Mouse (Mus musculus): ENCODE measurements around the gene Mgat5. TPM values are rescaled to one million over a fixed set of nuclear protein-coding genes. Genes with fewer than 3 reads are reported as not detected.
A peak's percentile ranks its signal among the peaks of the same experiment; 100 is the strongest.

Gene Mgat5
- polyA plus RNA-seq (2016; fragmentation: Nextera tagmentation; extraction: Ambion mirVana) = 4.0 and 6.1 TPM in 2 replicates

DNA sequence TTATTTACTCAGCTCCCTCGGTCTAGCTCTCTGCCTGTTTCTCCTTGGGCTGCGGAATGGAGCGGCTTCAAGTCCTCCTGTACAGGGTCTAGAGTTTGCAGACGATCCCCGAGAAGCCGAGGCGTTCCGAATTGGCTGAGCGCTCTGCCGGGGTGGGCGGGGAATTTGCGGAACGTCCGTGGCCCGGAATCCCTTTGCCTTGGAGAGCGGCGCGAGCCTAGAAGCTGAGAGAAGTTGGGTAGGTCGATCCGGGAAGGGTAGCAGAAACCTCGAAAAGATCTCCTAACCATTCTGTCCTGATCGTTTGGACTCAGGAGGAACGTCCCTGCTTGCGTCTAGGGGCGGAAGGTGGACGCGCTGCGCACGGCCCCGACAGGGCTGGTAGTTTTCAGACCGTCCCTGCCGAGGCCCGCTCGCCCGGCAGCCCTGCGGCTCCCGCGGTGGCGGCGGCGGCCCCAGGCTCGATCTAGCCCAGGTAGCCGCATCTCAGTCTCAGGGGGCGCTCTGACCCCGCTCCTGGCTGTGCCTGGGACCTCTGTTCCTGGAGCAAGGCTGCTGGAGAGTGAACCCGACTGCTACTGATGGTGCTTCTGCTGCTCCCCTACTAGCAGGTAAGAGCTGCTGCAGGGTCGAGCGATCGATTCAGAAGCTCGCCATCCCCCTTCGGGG is at the start of gene Mgat5:
Gene Mgat5 (plus strand): TSS at position 199 of the 669 bp plus-strand sequence.
- Histone ChIP-seq H3K9me3 (replicated peaks) (no peaks in the 10 kb centered on the region), H3K4me3 (peak within 1 kb of the TSS; percentile 85), H3K4me1 (peaks cover 34% of the 10 kb centered on the region), H3K27ac (replicated peaks) (peak within 1 kb of the TSS; percentile 90), H3K27me3 (ENCODE audit: low read depth, poor library complexity, severe bottlenecking) (no peaks in the 10 kb centered on the region), H3K36me3 (no peaks in the 10 kb centered on the region)
- DNase-seq (ENCODE audit: low spot score) = peak; percentile 93
- under 1% methylated on average over 51 of the region's 51 CpGs for WGBS

DNA sequence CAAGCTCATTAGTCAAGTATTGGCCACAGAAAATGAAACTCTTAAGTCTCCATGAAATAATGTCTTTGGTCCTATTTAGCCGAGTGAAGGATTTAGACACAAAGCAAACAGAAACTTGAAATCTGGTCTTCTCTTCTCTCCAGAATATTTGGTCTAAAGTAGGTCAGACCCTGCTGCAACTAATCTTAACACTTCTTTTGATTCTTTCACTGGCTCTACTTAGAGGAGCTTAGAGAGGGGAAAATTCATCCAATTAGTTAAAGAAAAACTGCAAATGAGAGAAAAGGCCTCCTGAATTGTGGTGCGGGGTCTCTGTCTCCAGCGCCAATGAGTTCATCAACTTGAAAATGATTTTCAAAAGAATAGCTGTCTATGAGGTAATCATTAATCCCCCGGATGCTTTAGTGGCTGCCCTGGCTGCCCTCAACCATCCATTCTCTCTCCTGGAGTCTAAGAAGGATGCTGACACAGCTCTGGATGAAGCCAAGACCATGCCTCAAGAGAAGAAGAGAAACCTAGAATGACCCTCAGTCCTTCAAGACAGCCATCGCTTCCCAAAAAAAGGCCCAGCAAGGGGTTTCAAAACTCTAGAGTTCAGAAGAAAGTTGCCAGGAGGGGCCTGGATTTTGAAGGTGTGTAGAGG is 44.6 kb upstream of the Mgat5 start:
- H3K4me1 ChIP-seq = no peaks in the 10 kb centered on the region
- H3K4me3 ChIP-seq = no peak overlapping the region
- no peak for DNase-seq (ENCODE audit: low spot score)
- no peaks in the 10 kb centered on the region for H3K36me3 ChIP-seq
- H3K9me3 ChIP-seq (replicated peaks) = no peaks in the 10 kb centered on the region
- H3K27me3 ChIP-seq (ENCODE audit: low read depth, poor library complexity, severe bottlenecking) = no peaks in the 10 kb centered on the region
- 76% methylated on average over 5 of the region's 5 CpGs for WGBS
- no peak overlapping the region for H3K27ac ChIP-seq (replicated peaks)

DNA sequence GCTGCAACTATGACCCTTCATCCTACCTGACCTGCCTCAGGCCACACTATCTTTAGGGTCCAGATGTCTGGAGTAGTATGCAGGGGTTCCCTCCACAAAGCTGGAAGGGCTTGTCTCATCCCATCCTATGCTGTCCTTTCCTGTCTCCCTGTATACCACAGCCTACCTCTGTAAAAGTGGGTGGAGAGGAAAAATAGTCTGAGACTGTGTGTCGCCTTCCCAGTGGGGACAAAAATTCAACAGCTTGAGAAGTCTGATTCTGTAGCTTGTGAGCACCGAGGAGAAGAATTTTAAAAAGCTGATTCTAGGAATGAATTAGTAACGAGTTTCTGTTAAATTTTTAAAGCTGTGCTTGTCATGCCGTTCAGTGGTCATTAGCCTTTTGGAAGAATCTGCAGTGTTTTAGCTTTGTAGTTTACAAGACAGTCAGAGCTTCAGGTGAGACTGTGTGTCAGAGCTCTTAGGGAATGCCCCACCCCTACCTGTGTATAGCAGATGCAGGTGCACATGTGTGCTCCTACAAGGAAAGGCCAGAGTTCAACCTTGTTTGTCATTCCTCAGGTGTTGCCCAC is 40.1 kb upstream of the Mgat5 start:
- H3K9me3 ChIP-seq (replicated peaks) = no peaks in the 10 kb centered on the region
- no peaks in the 10 kb centered on the region; the same call in 1 of the 2 replicates for H3K4me1 ChIP-seq
- H3K36me3 ChIP-seq = no peaks in the 10 kb centered on the region
- no peak overlapping the region for H3K4me3 ChIP-seq
- WGBS = 85% methylated on average over 4 of the region's 4 CpGs
- no peak overlapping the region for H3K27ac ChIP-seq (replicated peaks)
- no peaks in the 10 kb centered on the region for H3K27me3 ChIP-seq (ENCODE audit: low read depth, poor library complexity, severe bottlenecking)
- no peak for DNase-seq (ENCODE audit: low spot score)

DNA sequence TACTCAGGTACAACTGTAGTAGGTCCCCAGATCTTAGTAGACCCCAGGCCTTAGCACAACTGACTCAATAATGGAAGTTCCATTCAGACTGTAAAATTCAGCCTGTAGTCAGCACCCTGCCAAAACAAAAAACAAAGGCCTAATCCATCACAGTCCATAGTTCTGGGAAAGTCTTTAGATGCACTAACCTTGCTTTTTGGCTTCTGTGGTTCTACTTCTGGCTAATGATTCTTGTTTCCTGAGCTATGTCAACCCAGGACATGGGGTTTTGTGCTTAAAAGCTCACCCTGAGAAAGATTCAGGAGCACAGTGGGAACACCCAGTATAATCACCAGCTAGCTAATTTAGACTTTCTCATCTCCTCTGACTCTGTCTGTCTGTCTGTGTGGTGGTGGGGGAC is 38.3 kb upstream of the Mgat5 start:
- H3K27me3 ChIP-seq (ENCODE audit: low read depth, poor library complexity, severe bottlenecking) = no peaks in the 10 kb centered on the region
- H3K9me3 ChIP-seq (replicated peaks) = no peaks in the 10 kb centered on the region
- DNase-seq (ENCODE audit: low spot score) = no peak
- no peaks in the 10 kb centered on the region for H3K36me3 ChIP-seq
- H3K4me3 ChIP-seq = no peak overlapping the region
- H3K4me1 ChIP-seq = no peaks in the 10 kb centered on the region; the same call in 1 of the 2 replicates
- no peak overlapping the region for H3K27ac ChIP-seq (replicated peaks)

DNA sequence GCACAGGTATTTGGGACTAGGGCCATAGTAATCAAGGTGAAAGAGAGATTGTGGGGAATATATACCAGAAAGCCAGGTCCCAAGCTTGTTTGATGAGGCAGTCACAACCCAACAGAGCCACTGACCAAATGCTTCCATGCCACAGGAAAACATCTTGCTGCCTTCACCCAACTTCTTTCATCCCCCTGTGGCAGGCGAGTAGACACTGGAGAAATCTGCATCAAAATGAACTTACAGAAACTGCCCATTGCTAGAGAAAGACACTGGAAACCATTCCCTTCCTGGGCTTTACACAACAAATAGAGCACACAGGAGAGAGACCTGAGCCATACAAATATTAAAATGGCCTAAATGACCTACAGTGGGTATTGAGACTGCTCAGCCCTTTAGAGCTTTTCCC is 37.2 kb upstream of the Mgat5 start:
- WGBS = 71% methylated on average over 1 of the region's 1 CpGs
- Histone ChIP-seq H3K4me1 (no peaks in the 10 kb centered on the region; the same call in 1 of the 2 replicates), H3K36me3 (no peaks in the 10 kb centered on the region), H3K9me3 (replicated peaks) (no peaks in the 10 kb centered on the region), H3K27me3 (ENCODE audit: low read depth, poor library complexity, severe bottlenecking) (no peaks in the 10 kb centered on the region), H3K27ac (replicated peaks) (no peak overlapping the region), H3K4me3 (no peak overlapping the region)
- DNase-seq (ENCODE audit: low spot score) = no peak

DNA sequence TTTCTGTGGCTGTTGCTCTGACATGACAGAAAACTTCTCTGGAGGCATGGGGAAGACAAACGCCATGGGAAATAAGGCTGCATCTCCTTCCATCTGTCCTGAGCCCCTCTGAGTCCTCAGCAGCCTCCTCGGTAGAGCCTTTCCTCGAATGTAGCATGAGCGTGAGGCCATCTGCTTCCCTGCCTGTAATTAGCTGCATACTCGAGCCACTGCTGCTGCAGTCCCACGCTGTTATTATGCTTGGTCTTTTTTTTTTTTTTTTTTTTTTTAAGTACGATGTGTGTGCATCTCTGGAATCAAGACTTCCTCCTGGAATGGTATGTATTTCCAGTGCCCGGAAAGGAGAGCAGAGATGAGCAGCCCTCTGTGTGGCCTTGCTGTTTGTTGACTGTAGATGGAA is 36.6 kb upstream of the Mgat5 start:
- no peaks in the 10 kb centered on the region for H3K9me3 ChIP-seq (replicated peaks)
- H3K4me1 ChIP-seq = no peaks in the 10 kb centered on the region; the same call in 1 of the 2 replicates
- no peak for DNase-seq (ENCODE audit: low spot score)
- no peak overlapping the region for H3K27ac ChIP-seq (replicated peaks)
- no peak overlapping the region for H3K4me3 ChIP-seq
- 77% methylated on average over 8 of the region's 8 CpGs for WGBS
- H3K36me3 ChIP-seq = no peaks in the 10 kb centered on the region
- no peaks in the 10 kb centered on the region for H3K27me3 ChIP-seq (ENCODE audit: low read depth, poor library complexity, severe bottlenecking)

DNA sequence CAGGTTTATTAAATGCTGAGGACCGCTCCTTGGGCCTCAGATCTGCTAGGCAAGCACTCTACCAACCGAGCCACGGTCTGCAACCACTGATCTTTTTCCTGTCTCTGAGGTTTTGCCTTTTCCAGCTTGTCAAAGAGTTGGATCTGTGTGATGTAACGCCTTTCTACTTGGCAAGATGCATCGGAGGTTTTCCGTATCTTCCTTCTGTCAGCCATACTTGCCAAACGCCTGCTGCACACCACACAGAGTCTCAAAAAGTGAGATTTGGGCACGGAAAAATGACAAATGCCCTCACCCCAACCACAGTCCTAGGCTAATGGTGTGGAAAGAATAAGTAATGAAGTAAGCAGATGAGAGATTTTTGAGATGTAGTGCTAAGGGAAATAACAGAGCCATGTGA is 35.3 kb upstream of the Mgat5 start:
- 91% methylated on average over 8 of the region's 8 CpGs for WGBS
- H3K4me3 ChIP-seq = no peak overlapping the region
- H3K4me1 ChIP-seq = no peaks in the 10 kb centered on the region; the same call in 1 of the 2 replicates
- no peaks in the 10 kb centered on the region for H3K36me3 ChIP-seq
- H3K27ac ChIP-seq (replicated peaks) = no peak overlapping the region
- H3K27me3 ChIP-seq (ENCODE audit: low read depth, poor library complexity, severe bottlenecking) = no peaks in the 10 kb centered on the region
- no peaks in the 10 kb centered on the region for H3K9me3 ChIP-seq (replicated peaks)
- no peak for DNase-seq (ENCODE audit: low spot score)

DNA sequence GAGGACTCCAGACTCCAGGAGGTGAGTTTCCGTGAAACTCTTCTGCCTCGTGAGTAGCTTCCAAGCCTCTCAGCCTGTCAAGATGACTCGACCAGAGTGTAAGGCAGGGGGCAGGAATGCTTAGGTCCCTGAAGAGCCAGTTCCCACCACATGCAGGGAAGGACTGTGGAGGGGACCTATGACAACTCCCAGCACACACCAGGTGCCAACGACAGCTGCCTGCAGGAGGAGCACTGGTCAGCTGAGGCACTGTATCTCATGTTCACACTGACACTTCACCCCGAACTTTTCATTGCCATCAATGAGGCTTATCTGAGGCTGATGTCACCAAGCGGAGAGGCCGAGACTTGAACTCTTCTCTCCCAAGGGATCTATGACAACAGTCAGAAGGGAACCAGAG is 33.5 kb upstream of the Mgat5 start:
- WGBS = 94% methylated on average over 7 of the region's 7 CpGs
- H3K4me3 ChIP-seq = no peak overlapping the region

DNA sequence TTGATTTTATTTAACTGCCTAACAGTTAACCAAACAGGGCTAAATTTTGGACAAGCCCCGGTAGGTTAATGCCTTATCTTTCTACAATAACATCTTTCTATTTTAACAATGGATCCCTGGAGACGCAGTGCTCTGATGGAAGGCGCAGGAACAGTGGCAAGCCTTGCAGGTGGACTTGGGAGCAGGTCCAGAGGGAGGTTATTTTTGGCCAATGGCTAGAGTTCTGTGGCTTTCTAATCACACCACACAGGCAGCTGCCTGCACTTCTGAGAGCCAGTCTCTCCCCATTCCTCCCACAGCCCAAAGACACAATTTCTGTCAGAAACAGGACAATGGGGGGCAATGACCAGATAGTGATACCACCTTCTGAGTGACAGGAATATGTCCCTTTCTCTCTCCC is 31.4 kb upstream of the Mgat5 start:
- 83% methylated on average over 3 of the region's 3 CpGs for WGBS
- Histone ChIP-seq H3K36me3 (no peaks in the 10 kb centered on the region), H3K27ac (replicated peaks) (no peak overlapping the region)

More for the DNA sequence above, 33.5 kb upstream of the Mgat5 start:
- Histone ChIP-seq H3K27me3 (ENCODE audit: low read depth, poor library complexity, severe bottlenecking) (no peaks in the 10 kb centered on the region), H3K27ac (replicated peaks) (no peak overlapping the region), H3K36me3 (no peaks in the 10 kb centered on the region), H3K9me3 (replicated peaks) (no peaks in the 10 kb centered on the region), H3K4me1 (no peaks in the 10 kb centered on the region; the same call in 1 of the 2 replicates)
- no peak for DNase-seq (ENCODE audit: low spot score)

DNA sequence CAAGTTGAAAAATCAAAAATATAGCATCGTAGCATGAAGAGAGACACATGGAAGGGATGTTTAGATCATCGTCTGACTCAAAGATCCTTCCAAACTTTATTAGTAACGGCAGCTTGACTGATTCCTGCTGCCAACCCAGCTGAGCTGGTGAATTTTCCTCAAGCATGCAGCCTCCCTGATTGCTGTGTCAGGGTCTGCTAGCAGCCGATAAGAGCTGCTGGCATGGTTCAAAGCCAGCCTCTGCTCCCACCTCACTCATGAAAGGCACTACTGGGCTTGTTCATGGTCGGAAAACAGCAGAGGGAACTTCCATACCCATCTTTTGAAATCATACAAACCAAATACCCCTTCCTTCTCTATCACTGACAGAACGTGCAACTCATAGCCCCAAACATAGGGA is 12.4 kb upstream of the Mgat5 start:
- no peak for DNase-seq (ENCODE audit: low spot score)
- Histone ChIP-seq H3K4me1 (no peaks in the 10 kb centered on the region), H3K9me3 (replicated peaks) (no peaks in the 10 kb centered on the region), H3K27me3 (ENCODE audit: low read depth, poor library complexity, severe bottlenecking) (no peaks in the 10 kb centered on the region), H3K4me3 (no peak overlapping the region), H3K27ac (replicated peaks) (no peak overlapping the region), H3K36me3 (no peaks in the 10 kb centered on the region)
- 91% methylated on average over 6 of the region's 6 CpGs for WGBS

More for the DNA sequence above, 31.4 kb upstream of the Mgat5 start:
- Histone ChIP-seq H3K4me1 (no peaks in the 10 kb centered on the region), H3K9me3 (replicated peaks) (no peaks in the 10 kb centered on the region), H3K4me3 (no peak overlapping the region), H3K27me3 (ENCODE audit: low read depth, poor library complexity, severe bottlenecking) (no peaks in the 10 kb centered on the region)
- no peak for DNase-seq (ENCODE audit: low spot score)

DNA sequence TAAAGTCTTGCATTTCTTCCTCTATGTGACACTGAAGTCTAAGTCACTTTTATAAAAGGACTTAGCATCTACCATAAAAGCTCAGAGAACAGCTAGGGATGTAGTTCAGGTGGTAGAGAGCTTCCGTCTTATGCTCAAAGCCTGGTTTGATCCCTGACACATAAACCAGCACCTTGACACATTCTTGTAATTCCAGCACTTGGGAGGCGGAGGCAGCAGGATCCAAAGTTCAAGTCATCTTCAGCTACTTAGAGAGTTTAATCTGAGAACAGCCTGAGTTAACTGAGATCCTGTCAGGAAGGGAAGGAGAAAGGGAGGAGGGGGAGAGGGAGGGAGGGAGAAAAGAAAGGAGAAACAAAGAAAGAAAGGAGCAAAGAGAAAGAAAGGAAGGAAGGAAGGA is 5.6 kb upstream of the Mgat5 start:
- H3K4me3 ChIP-seq = no peak overlapping the region
- H3K27me3 ChIP-seq (ENCODE audit: low read depth, poor library complexity, severe bottlenecking) = no peaks in the 10 kb centered on the region
- 79% methylated on average over 2 of the region's 2 CpGs for WGBS
- H3K36me3 ChIP-seq = no peaks in the 10 kb centered on the region
- no peaks in the 10 kb centered on the region for H3K9me3 ChIP-seq (replicated peaks)
- no peak overlapping the region for H3K27ac ChIP-seq (replicated peaks)
- no peak for DNase-seq (ENCODE audit: low spot score)
- no peaks in the 10 kb centered on the region; the same call in 1 of the 2 replicates for H3K4me1 ChIP-seq

DNA sequence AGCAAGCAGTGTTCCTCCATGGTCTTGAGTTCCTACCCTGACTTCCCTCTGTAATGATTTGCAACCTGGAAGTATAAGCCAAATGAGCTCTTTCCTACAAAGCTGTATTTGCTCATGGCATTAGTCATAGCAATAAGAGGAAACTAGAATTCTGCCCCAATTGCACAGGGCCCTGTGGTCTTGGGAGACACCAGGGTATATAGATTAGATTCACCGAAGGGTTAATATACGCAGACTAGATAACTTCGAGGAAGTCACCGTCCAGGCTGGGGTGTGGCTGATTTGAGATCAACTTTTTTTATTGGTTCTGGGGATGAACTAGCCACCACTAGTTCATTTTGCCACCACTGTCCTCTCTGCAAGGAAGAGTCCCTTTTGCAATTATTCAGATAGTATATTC is 2.5 kb upstream of the Mgat5 start:
- Histone ChIP-seq H3K27me3 (ENCODE audit: low read depth, poor library complexity, severe bottlenecking) (no peaks in the 10 kb centered on the region), H3K9me3 (replicated peaks) (no peaks in the 10 kb centered on the region), H3K4me3 (no peak overlapping the region), H3K36me3 (no peaks in the 10 kb centered on the region), H3K4me1 (peaks cover 16% of the 10 kb centered on the region), H3K27ac (replicated peaks) (no peak overlapping the region)
- DNase-seq (ENCODE audit: low spot score) = no peak
- 88% methylated on average over 4 of the region's 4 CpGs for WGBS

DNA sequence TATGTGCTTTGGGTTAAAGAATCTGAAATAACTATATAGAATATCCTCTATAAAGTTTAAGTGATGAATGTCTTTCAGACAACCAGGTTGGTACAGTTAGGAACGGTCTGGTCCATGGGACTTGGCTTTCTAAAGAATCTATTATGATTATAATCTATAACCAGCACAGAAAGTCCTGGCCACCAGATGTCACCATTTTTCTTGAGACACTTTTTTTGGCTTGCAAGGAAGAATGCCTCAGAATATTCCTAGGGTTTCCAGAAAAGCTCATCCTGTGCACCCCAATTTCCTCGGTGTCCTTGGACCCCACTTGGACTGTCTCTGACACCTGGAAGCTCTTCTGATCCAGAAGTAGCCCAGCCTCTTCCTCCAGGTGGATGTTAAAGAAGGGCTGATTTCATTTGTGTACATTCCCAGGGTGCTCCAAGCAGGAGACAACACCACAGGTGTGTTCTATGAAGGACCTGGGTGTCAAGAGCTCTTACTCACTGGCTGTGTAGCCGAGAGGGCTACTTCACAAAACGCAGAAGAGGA is 1.5 kb upstream of the Mgat5 start:
- Histone ChIP-seq H3K36me3 (no peaks in the 10 kb centered on the region), H3K9me3 (replicated peaks) (no peaks in the 10 kb centered on the region), H3K27me3 (ENCODE audit: low read depth, poor library complexity, severe bottlenecking) (no peaks in the 10 kb centered on the region), H3K4me3 (no peak overlapping the region), H3K27ac (replicated peaks) (no peak overlapping the region), H3K4me1 (peaks cover 26% of the 10 kb centered on the region)
- DNase-seq (ENCODE audit: low spot score) = no peak
- 79% methylated on average over 4 of the region's 4 CpGs for WGBS
